Mouse (Mus musculus): ENCODE data around the gene Sacm1l. TPM values are rescaled to one million over a fixed set of nuclear protein-coding genes. Genes with fewer than 3 reads are reported as not detected.

Sacm1l gene
- total RNA-seq, 2 experiments from 2014 or later = 51.0 to 58.1 TPM

GRCm38 (mm10) chr9:123507380-123507779, 22.2 kb upstream of the Sacm1l start:
- DNase-seq (ENCODE audit: extremely low spot score in 1 of 2, low spot score in 1 of 2) = no peak

GRCm38 (mm10) chr9:123508986-123509385, 20.6 kb upstream of the Sacm1l start:
- DNase-seq (ENCODE audit: extremely low spot score in 1 of 2, low spot score in 1 of 2) = no peak

DNA sequence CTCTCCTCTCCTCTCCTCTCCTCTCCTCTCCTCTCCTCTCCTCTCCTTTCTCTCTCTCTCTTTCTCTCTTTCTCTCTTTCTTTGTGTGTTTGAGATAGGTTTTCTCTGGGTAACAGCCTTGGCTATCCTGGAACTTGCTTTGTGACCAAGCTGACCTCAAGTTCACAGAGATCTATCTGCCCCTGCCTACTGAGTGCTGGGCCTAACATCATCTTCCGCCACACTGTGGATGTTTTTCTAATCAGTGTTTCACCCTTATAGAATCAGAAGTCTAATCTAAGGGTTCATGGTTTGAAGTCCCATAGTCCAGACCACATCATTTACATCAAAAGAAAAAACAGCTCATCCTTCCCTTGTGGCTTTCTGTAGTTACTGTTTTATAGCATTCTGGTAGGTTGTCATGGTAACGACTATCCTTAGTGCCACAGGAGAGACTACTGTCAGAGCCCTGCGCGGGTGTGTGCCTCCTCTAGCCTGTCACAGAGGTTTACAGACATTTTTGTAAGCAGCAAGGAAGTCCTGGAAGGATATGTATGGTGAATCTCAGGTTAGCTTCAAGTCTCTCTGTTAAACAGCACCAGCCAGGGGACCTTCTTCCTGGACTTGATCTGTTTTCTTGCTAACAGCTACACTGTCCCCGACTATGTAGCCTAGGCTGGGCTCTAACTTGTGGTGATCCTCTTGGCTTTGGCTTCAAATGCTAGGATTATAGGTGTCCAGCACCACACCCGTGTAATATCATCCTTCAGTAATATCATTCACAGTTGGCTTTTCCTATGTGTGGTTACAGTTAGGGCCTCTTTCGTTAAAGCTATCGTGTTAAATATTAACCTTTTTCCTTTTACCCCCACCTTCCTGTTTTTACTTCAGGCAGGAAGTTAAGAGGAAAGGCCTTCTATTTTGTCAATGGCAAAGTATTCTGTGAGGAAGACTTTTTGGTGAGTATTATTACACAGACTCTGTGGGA, 19.6 kb upstream of the Sacm1l start:
- DNase-seq (ENCODE audit: extremely low spot score in 1 of 2, low spot score in 1 of 2) = no peak

DNA sequence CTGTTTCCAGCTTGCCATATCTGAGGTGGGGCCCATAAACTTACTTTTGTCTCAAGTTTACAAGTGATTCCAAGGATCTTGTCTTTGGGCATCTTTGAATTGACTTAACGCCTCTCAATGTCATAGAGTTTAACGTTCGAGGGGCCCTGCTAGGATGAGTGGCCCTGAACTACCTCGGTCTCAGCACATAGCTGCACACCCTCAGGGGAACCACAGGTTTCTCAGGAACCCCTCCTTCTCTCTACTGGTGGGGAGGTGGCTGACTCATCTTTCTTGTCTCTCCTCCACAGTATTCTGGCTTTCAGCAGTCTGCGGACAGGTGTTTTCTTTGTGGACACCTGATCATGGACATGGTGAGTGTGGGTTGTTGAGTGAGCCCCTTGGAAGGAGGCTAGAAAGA, 18.6 kb upstream of the Sacm1l start:
- DNase-seq (ENCODE audit: extremely low spot score in 1 of 2, low spot score in 1 of 2) = no peak

DNA sequence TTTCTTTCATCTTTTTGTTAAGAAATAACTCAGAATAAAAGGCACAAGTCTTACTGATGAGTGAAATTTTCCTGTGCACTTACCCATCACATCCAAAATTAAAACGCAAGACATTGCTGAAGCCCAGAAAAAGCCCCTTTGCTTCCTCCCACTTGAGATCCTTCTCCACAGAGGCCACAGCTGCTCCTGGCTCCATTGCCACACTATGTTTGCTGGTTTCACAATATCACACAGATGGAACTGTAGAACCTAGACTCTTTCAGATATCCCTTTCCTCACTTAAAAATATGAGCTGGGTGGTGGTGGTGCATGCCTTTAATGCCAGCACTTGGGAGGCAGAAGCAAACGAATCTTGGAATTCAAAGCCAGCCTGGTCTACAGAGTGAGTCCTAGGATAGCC, 17.1 kb upstream of the Sacm1l start:
- no peak for DNase-seq (ENCODE audit: extremely low spot score in 1 of 2, low spot score in 1 of 2)

DNA sequence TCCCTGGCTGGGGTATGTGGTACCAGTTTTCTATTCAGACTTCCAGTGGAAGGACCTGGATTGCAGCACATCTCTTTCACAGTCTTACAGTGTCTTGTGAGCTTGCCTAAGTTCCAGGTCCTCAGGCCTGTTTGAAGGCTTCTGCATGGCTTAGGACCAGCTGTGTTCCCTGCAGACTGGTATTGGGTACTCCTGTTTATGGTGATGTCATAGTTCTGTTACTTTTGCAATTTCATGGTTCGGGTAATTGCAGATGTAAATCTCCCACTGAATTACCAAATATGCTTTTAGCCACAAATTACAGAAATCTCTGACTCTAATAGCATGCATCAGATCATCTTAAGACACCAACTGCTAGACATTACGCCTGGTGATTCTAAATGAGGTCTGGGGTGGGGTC, 14.5 kb upstream of the Sacm1l start:
- no peak for DNase-seq (ENCODE audit: extremely low spot score in 1 of 2, low spot score in 1 of 2)

- DNase-seq (ENCODE audit: extremely low spot score in 1 of 2, low spot score in 1 of 2) = no peak
Observed at GRCm38 (mm10) chr9:123516641-123517385, 12.7 kb upstream of the Sacm1l start.

GRCm38 (mm10) chr9:123518969-123519894, 10.3 kb upstream of the Sacm1l start:
- no peak for DNase-seq (ENCODE audit: extremely low spot score in 1 of 2, low spot score in 1 of 2)

- DNase-seq (ENCODE audit: extremely low spot score in 1 of 2, low spot score in 1 of 2) = no peak
Observed at GRCm38 (mm10) chr9:123520735-123521134, 8.8 kb upstream of the Sacm1l start.

DNA sequence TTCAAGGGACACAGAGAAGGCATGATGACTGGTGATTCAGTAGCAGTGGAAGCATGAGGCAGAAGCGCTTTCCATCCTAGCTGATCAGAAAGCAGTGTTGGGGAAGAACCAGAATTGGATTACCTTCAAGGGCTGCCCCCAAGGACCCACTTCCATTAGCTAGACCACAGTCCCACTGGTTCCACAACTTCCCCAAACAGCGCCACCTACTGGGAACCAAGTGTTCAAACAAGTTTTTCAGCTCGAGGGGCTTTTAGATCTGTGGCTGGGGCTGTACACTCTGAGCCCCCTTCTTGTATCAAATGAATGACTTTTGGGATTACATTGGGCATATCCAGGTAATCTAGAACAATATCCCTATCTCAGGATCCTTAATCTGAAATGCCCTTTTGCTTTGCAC, 5.9 kb upstream of the Sacm1l start:
- peak in 1 of 2 experiments; percentile 45 for DNase-seq (ENCODE audit: extremely low spot score in 1 of 2, low spot score in 1 of 2)

GRCm38 (mm10) chr9:123525095-123525494, 4.5 kb upstream of the Sacm1l start:
- peak in 1 of 2 experiments; percentile 63 for DNase-seq (ENCODE audit: extremely low spot score in 1 of 2, low spot score in 1 of 2)

- no peak for DNase-seq (ENCODE audit: extremely low spot score in 1 of 2, low spot score in 1 of 2)
Observed at GRCm38 (mm10) chr9:123526502-123526901, 3.1 kb upstream of the Sacm1l start.

GRCm38 (mm10) chr9:123528087-123528925, 1.3 kb upstream of the Sacm1l start:
- no peak for DNase-seq (ENCODE audit: extremely low spot score in 1 of 2, low spot score in 1 of 2)

DNA sequence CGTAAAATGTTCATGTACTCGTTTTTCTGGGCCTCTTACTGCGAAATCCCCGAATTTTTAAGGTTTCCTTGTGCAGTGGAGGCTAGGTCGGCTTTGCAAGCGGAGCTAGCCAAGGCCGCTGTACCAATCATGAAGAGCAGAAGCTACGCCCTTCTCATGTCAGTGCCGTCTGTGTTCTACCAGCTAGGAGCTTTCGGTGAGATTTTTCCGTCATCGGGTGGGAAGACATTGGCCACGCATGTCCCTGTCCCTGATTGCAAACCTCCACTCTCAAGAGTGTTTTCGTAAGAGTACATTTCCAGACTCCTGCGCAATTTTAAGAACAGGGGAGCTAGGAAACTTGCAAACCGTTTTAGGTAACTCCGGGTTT, 648 bp upstream of the Sacm1l start:
- peak; percentile 32 to 42 for DNase-seq (ENCODE audit: extremely low spot score in 1 of 2, low spot score in 1 of 2)

GRCm38 (mm10) chr9:123530158-123530475, 558 bp downstream of the Sacm1l start:
- no peak for DNase-seq (ENCODE audit: extremely low spot score in 1 of 2, low spot score in 1 of 2)

DNA sequence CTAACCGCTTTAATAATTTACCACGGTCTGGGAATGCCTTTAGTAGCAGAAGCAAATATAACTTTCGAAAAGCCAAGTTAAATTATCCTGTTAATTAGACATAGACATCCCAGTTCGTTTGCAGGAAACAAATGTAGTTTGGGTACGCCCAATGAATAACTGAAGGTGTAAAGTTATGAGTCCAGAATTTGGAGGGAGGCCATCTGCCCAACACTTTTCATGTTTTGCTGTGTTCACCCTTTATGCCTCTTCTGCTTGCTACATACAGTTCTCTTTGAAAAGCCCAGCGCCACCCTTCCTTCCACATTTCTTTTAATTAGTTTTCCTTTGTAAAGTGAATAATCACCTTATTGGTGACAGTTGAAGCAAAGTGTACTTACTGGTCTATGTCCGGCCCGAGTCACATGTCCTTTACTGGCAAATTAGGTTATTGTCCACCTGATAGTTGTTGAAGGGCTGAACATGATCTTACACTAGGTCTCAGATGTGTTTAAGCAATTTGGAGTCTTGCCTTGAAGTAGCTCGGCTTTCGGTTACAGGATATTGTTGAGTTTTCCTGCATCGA, 1.1 kb downstream of the Sacm1l start:
- no peak for DNase-seq (ENCODE audit: extremely low spot score in 1 of 2, low spot score in 1 of 2)

DNA sequence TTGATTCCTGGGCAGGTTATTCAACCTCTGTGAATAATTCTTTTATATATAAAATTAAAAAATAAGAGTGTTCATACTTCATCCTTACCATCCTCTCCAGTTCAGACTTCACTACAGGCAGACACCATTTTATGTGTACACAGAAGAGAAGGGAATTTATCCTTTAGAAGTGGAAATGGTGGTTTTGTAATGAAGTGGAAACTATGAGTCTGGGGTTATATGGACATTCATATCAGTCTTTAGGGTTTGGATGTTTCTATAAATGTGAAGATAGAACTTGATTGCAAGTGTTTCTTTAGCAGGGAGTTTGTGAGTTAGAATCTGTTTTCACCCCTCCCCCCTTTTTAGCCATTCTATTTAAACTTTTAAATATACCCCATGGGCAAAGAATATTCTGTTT, 1.7 kb downstream of the Sacm1l start:
- no peak for DNase-seq (ENCODE audit: extremely low spot score in 1 of 2, low spot score in 1 of 2)

DNA sequence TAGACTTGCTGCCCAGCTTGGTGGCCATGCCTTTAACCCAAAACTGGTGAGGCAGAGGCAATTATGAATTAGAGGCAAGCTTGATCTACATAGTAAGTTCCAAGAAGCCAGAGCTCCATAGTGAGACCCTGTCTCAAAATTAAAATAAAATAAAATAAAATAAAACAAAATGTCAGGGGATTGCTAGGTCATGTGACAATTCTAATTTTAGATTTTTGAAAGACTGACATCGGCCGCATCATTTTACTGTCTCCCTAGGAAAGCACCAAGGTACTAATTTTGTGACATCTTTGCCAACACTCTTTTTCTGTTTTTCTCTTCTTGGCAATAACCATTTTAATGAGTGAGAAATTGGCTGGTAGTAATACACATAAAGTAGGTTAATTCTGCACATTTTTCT, 7.1 kb downstream of the Sacm1l start:
- DNase-seq (ENCODE audit: extremely low spot score in 1 of 2, low spot score in 1 of 2) = no peak

- DNase-seq (ENCODE audit: extremely low spot score in 1 of 2, low spot score in 1 of 2) = no peak
Observed at GRCm38 (mm10) chr9:123538189-123538588, 8.6 kb downstream of the Sacm1l start.

Measured in layer of hippocampus, postnatal 25 days (tissue).